Mouse (Mus musculus) CD4-positive helper T cell, adult 2 months (primary cell): Measurements from ENCODE around the gene Tmem104.

Experiments
- DNase-seq: peaks from one replicate; pipeline ENCODE4 v3.0.0-alpha.2; 2012; ENCODE audit warnings: low read depth, missing footprints, low spot score

Gene Tmem104

DNA sequence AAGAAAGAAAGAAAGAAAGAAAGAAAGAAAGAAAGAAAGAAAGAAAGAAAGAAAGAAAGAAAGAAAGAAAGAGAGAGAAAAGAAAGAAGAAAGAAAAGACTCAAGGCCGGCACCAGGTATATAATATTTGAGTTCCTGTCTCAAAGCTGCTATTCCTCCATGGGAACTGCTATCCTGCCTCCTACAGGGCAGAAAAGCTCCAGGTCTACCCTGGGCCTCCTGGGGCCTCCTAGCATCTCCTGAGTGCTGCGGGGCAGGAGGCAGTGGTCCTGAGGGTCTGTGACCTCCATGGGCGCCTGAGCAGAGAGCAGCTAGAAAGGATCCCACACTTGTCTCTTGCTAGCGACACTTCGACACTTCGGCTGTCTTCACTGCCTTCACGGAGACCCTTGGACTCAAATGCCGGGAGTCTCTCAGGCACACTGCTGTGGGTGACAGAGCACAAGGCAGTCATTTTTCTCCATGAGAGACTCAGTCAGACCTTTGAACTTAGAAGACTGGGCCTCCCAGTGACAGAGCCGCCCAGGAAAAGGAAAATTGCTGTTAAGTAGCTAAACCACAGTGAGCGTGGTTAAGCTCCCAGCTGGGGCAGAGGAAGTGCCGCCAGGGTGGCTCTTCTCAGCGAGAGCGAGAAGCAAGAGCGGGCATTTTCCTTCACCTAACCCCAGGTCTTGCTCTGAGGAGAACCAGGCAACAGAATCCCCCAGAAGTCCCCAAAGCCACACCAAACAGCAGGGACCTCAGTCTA is 44.1 kb downstream of the Tmem104 start:
- peak; percentile 86 for DNase-seq

DNA sequence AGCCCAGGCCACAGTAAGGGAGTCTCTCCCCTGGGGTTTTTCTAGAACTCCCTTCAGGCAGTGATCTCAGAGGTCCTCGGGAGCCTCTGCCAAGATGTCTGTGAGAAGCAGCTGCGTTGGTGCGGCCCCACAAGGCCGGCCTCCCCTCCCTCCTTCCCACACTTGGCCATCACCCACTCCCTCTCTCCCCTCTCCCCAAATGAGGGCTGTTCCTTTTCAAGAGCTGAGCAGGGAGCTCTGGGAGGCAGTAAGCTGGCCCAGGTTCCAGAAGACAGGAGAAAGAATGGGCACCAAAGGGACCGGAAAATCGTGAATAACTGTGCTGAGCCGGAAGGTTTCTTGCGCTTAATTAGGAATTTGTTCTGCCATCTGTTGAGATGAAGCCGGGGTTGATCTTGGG is 44.6 kb downstream of the Tmem104 start:
- DNase-seq = no peak

DNA sequence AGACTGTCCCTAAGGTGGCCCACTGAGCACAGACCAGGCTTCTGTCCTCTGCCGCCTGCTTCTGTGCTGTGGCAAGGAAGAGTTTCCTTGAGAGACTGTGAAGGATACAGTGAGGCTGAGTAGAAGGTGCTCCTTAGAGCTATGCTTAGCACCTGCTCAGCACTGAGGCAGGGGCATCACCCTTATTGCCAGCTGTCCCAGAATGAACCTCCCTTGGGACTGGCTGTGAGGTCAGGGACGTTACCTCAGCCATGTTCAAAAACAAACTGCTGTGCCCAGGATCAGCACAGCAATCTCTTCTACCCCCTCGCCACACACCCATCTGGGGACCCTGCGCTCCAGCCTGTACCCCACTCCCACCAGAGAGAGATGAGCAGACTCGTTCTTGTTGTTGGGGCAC is 45.6 kb downstream of the Tmem104 start:
- DNase-seq = no peak

DNA sequence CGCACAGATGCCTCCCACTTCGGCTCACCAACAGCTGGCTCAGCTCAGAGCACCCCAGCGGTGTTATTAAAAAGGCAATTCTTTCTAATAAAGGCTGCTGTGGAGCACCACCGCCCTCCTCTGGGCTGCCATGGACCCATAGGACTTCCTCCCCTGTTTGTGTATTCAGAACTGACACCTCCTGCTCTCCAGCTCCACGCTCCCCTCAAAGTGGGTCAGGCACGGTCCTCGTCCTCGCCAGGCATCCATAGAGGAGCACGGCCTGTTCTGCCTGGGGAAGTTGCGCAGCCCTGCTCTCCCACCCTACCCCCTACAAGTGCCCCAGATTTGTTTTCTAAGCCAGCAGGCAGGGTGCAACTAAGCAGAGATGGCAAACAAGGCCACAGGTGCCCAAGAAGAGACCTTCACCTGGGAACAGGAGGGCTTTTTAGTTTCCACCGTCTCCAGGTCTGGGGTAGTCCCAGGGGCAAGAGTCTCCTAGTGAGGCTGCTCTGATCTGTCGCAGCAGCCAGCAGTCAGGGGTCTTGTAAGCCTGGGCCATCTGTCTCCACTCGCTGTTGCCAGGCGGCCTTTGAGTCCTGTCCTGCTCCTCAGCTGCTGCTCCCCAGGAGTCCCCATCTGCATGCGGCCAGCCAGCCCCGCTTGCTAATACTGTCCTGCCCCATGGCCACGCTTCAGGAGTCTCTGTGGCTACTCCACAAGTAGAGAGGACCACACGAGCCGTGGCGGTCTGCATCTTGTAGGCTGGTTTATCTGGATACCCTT is 46.4 kb downstream of the Tmem104 start:
- DNase-seq = no peak

DNA sequence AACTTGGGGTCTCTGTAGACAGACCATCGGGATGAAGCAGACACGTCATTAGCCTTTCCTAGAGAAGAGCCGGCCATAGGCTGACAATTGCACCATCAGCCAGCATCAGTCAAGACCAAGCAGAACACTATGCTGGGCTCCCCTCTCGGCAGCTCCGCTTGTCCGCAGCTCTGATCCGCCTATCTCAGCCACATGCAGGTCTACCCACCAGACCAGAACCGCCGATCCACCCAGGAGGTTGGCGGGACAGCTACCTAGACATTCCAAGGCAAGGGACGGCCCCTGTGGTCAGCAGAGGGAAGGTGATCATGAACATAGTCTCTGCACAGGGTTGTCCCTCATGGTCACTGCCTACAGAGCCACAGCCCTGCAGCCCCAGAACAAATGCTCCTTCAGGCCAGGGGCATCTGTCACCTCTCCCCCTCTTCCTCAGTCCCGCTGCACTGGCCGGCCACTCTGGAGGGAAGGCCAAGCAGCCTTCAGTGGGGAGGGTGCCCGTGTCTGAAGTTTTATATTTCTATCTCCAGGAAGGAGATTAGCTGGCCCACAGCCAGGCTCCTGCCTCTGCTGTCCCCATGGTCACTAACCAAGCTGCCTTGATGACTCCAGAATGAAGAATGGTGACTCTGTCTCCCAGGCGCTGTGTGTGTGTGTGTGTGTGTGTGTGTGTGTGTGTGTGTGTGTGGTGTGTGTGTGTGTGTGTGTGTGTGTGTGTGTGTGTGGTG is 47.2 kb downstream of the Tmem104 start:
- no peak for DNase-seq

DNA sequence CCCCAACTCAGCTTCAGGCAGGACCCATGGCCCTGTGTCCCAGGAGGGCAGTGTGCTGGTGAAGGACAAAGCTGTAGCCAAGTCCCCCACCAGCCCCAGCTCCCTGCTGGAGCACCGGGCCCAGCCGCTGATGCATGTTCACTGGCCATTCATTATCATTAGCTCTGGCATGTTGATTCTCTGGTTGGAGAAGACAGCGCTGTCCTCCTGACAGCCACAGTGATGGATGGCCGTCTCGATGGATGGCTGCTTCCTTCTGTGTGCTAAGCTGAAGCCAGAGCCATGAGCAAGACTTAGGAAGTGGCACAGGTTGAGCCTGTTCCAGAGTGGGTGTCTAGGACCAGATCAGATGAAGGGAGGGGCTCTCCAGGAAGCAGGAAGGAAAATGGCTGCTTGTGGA is 49.3 kb downstream of the Tmem104 start:
- DNase-seq = no peak

DNA sequence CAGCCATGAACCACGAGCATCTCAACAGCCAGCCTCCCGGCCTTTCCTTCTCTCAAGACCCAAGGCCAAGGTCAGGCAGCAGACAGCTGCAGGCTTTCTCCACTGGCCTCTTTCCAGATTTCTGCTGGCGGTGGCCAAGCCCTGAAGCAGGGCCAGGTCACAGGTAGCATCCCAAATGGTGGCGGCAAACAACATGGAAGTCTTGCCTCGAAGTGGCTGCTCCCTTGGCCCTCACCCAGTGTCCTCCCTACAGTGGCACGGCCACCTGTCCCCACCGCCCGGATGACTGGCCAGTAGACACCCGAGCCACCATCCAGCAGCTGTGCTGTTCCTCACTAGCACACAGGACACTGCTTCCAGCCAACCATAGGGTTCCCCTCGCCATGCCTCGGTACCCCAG is 54.1 kb downstream of the Tmem104 start:
- no peak for DNase-seq

DNA sequence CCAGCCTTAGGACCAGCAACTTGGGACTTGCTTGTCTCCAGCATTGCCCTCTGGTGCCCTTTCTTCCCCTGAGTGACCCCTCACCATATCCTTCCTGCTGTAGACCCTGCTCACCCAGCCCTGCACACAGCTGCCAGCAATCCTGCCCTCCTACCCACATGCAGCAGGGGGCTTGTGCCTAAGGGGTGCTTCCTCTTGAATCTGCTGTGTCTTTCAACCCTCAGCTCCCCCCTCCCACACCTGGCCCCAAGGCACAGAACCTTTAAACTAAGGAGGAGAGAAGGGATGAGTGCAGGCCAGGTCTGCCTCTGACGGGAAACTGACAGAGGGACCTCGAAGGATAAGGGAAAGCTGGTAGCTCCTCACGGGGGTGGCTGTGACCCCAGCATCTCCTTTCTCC is 55.5 kb downstream of the Tmem104 start:
- no peak for DNase-seq

DNA sequence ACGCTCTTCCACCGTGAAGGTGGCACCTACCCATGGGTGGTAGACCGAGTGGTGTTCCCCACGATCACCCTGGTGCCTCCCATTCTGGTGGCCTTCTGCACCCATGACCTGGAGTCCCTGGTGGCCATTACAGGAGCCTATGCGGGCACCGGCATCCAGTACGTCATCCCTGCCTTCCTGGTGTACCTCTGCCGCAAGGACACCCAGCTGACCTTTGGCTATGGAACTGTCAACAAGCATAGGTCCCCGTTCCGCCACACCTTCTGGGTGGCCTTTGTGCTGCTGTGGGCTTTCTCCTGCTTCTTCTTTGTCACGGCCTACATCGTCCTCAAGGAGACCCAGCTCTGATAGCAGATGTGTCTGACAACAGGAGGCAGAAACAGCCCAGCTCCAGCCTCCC is 56.5 kb downstream of the Tmem104 start:
- no peak for DNase-seq

DNA sequence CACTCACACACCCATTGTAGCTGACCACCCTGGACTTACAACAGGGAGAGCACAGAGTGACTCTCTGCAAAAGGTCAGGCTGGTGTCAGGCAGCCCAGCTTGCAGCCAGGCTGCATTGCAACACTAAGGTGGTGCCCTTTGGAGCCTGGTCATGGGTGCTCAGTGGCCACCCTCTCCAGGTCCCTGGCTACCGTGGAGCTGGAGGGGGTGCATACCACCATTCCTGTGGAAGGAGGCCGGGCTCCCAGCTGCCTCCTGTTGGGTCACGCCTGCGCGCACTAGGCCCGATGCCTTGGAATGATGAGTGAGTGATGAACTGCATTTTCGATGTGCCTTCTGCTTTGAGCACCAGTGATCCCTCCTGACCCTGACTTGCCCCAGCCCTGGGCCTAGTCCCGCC is 57.6 kb downstream of the Tmem104 start:
- no peak for DNase-seq

DNA sequence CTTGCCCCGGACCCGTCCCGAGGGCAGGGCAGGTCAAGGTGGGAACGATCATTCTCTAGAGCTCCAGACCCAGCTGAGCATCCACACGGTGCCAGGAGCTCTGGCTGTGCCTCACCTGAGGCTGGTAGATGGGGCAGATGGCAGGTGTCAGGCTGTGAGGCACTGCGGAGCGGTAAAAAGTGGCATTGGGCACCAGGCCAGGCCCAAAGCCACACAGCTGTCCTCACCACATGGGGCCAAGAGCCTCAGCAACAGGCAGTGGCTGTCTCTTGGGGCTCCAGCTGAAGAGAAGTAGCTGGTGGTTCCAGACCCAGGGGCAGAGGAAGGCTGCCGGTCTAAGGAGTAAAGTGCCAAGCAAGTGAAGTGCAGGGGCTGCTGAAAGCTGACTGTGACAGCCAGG is 59.1 kb downstream of the Tmem104 start:
- DNase-seq = no peak

DNA sequence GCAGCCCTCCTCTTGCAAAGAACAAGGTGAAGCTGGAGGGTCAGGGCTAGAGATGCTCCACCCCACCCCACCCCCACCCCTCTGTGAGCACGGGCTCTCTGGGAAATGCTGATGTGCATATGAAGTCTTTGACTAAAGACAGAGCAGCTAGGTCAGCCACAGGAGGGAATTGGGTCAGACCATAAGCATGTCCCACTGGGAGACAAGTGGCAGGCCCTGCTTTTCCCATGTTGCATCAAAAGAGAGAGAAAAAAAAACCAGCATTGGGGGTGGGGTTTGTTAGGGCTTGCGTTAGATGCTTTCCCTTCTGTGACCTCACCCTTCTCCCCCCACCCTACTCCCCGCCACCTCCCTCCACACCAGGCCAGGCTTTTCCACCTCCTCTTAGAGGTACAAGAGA is 60.0 kb downstream of the Tmem104 start:
- DNase-seq = no peak

DNA sequence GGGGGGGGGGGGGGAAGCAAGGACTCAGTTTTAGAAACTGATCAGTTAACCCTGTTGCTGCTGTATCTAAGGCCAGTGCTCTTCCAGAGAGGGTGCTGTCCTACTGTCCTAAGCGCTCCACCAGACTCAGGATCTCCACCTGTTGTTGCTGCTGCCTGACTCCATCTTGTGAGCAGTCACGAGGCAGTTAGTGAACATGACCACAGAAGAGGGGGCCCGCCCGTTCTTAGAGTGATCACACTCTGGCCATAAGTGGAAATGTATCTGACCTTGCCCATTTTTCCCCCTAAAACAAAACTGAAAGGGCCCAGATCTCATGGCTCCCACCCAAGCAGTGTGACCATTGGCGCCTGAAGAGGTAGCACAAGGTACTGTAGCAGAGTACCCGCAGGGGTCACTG is 60.7 kb downstream of the Tmem104 start:
- DNase-seq = no peak

DNA sequence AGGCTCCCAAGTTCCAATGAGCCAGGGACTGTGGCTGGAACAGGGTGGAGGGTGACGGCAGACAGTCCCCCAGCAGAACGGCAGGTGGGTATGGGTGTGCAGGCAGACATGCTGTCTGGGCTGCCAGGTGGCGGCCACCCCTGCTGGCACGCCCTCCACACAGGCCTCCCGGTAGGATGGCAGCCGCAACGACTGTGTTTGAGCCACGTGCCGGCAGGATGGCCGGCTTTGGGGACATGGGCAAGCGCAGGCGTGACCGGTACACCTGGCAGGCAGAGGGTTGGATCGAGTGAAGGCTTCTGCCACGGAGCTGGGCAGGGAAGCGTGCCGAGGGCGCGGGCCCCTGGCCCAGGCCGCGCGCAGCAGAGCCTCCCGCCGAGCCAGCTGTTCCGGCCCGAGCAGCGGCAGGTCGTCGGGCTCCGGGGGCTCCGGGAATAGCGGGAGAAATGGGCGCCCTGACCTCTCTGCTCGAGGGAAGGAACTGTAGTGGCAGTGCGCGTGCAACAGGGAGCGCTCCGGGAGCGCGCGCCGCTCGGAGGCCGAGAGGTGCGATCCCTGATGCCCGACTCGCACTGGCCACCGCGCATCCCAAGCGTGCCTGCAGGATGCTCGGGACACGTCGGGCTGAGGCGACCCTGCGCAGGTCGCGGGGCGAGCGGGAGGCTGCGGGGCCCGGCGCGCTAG is 62.6 kb downstream of the Tmem104 start:
- no peak for DNase-seq

DNA sequence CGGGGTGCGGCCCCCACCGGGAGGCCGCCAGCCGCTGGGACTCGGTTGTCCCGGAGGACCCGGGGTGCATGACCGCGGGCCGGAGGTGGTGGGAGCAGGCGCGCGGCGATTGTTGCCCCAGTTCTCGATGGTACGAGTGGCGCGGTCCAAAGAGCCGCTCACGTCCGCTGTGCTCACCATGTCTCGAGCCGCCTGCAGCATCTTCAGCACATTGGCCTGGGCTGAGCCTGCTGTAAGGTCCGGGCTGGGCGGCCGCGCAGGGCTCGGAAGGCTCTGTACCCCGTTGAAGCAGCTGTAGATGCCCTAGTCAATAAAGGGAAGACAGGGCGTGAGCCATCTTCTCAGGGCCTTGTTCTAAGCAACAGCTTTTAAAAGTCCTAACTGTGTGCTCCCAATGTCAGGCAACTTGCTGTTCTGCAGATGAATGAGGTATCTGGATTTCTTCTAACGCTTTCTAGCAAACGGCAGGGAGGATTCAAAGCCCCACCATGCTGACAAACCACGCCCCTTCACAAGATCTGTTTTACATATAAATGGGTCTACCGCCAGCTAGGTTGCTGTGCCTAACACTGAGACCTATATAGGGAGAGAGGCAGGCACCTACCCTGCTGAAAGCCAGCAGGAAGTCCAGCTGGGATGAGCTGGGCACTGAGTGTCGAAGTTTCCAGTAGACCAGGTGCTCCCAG is 63.3 kb downstream of the Tmem104 start:
- DNase-seq = no peak

DNA sequence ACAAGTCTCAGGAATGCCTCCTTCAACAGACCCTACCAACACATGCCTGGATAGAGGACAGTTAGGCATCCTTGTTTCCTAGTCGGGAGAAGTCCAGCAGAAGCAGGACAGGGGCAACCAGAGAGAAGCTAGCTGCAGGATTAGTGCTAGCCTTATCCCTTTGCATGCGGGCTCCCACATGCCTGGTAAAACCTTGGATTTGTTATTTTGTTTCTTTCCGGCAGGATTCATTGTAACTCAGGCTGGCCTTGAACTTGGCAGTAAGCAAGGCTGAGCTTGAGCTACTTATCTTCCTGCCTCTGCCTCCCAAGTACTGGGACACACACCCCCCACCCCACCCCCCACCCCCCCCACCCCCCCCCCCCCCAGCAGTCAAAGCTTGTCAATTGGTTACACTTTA is 64.0 kb downstream of the Tmem104 start:
- no peak for DNase-seq

DNA sequence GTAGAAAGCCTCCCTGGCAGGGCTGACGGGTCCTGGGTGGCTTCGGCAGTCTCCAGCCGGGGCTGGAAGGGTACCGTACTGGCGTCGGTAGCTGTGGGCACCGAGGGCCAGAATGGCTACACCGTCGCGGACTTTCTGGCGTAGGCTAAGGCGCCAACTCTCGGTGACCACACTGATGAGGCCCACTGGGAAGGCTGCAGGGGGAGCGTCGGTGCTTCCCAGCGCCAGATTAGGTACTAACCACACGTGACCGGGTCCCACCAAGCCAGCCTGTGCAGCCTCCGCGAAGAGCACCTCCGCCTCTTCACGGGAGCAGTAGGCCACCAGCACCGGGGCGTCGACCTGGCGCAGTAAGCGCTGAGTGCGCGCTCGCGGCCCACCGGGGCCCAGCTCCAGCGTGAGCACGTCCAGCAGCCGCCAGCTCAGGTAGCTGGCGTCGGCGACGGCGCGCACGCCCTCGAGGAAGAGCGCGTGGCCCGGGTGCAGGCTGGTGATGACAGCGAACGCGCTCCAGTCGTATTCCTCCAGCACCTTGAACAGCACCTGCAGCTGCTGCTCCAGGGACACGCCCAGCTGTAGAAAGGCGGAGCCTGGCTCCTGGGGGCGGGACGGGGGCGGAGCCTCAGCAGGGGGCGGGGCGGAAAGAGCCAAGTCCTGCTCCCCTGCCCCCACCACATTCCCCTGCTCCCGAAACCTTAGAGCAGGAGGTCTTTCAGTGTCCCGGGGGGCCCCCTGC is 70.7 kb downstream of the Tmem104 start:
- DNase-seq = peak; percentile 53

DNA sequence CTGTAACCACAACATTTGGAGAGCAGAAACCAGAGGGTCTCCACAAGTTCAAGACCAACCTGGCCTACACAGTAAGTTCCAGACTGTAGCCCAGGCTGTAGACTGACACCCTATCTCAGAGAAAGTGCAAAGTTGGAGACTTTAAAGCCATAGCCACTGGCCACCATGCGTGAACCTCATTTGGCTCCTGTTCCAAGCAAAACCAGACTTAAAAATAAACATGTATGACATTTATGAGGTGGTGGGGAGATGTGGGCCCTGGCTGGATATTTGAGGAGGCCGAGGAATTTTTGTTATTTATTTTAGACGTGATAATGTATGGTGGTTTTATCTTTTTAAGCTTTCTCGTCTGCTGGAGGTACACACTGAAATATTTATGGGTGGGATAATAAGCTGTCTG is 71.8 kb downstream of the Tmem104 start:
- DNase-seq = no peak

DNA sequence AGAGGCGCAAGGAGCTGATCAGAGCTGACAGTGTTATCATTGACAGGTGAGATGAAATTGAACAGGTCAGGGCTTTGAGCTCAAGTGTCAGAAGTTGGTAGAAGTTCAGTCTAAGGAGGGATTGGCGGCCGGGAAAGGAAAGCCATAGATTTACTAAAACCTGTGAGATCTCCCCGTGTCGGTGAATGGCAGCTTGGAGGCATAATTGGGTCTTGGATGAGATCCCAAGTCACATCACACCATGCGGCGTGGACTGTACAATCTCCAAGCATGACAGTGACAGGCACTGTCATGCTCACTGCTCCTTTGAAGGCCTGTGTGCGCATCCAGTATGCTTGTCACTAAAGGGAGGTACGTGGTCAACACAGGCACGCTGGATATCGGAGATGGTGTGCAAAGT is 75.7 kb downstream of the Tmem104 start:
- no peak for DNase-seq

DNA sequence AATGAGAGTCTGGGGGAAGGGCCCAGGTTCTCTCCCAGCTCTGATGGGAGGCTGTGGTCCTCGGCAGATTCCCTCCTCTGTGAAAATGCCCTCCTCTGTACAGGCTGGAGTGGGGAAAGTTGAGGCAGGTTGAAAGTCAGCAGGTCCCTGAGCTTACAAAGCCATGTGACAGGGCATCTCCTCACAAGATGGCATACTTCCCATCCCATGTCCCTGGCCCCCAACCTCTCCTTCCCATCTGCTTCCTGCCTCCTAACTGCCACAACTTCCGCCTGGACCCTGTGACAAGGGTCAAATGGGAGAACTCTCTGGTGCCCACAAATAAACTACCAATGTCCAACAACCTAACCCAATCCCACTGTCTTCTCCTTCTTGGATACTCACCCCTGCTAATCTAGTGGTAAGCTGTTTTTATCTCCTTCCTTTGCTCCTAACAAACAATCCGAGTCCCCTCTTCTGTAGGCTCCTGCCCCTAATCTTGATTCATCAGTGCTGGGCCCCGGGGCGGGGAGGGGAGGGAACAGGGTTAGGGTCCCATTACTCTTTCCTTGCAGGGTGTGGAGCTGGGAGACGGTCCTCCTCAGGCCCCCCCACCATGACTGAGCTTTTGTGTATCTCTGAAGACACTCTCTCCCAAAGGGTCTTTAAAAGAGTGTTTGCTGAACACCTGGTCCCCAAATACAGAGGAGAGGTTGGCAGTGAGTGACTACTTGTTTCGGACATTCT is 77.0 kb downstream of the Tmem104 start:
- DNase-seq = no peak
